Mouse (Mus musculus): ENCODE measurements around the gene Dnajb5. TPM values are rescaled to one million over a fixed set of nuclear protein-coding genes. Genes with fewer than 3 reads are reported as not detected.

The Dnajb5 gene
- polyA plus RNA-seq, 1 experiment from 2014 or later, result 8.9 TPM

DNA sequence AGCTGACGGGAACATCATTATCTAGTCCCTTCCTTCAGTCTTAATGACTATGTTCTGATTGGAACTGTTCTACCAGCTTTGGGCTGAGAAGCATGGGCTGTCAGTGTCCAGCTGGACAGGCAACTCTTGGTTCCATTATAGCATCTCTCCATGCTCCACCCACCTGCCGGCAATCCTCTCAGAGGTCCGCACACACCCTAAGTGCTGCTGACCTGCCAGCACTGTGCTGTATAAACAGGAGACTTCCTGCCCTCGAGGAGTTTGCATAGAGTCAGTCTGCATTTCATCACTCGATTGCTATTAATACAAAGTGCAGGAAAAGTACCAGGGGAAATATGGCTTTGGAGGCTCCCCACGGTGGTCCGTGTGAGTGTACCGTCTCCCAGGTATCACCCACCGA is 28.9 kb upstream of the Dnajb5 start:
- 0 out of 2 replicates have a peak, but pooled peaks cover 4% of the 10 kb centered on the region for H3K4me1 ChIP-seq
- ATAC-seq (ENCODE audit: low FRiP score, low read depth), result no peak
- no peak overlapping the region for H3K4me3 ChIP-seq
- H3K36me3 ChIP-seq, result no peaks in the 10 kb centered on the region
- H3K4me2 ChIP-seq (replicated peaks), result no peak overlapping the region
- peaks cover 80% of the 10 kb centered on the region for H3K27me3 ChIP-seq
- no peak overlapping the region for H3K27ac ChIP-seq
- no peak overlapping the region for H3K9ac ChIP-seq
- whole genome bisulfite sequencing, result 79% methylated on average over 9 of the region's 9 CpGs
- H3K9me3 ChIP-seq, result no peaks in the 10 kb centered on the region

DNA sequence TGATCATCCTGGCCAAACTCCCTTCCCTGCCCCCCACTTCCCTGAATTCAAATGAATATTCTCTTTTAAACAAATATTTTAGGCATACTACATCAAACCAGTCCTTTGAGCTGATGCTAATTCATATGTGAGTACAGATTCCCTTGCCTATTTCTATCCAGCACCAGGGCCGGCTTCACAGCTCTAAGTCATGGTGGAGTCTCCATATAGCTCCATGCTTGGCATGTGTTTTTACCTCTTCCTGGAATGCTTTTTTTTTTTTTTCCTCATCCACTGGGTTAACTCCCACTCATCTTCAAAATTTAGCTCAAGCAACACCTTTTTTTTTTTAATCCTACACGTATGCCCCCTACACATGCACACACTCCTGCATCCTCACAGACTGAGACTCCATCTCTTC is 28.1 kb upstream of the Dnajb5 start:
- H3K9ac ChIP-seq, result no peak overlapping the region
- no peaks in the 10 kb centered on the region for H3K9me3 ChIP-seq
- 0 out of 2 replicates have a peak, but pooled peaks cover 3% of the 10 kb centered on the region for H3K4me1 ChIP-seq
- no peak overlapping the region for H3K4me2 ChIP-seq (replicated peaks)
- H3K27ac ChIP-seq, result no peak overlapping the region
- peaks cover 77% of the 10 kb centered on the region for H3K27me3 ChIP-seq
- no peak for ATAC-seq (ENCODE audit: low FRiP score, low read depth)
- 89% methylated on average over 2 of the region's 2 CpGs for WGBS
- H3K4me3 ChIP-seq, result no peak overlapping the region
- H3K36me3 ChIP-seq, result no peaks in the 10 kb centered on the region

DNA sequence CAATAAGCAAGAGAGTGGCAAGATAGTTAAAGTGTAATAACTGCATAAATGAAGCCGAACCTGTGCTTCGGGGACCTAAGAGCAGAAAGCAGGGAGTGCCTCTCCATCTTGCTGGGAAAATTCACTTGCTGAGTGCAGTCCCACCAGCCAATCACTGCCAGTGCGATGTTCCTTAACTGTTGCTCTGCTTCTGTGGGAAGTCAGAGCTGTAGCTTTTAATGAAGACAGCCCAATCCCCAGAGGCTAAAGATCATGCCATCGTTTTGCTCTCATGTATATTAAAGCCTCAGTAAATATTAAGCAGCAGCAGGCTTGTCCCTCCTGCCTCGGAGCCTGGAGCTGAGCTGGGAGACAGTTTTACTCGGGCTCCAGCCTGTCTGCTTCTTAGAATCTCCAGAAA is 27.6 kb upstream of the Dnajb5 start:
- Histone ChIP-seq H3K9ac (no peak overlapping the region), H3K4me3 (no peak overlapping the region), H3K4me2 (replicated peaks) (no peak overlapping the region), H3K27ac (no peak overlapping the region), H3K27me3 (peaks cover 73% of the 10 kb centered on the region), H3K36me3 (no peaks in the 10 kb centered on the region), H3K4me1 (no peaks in the 10 kb centered on the region), H3K9me3 (no peaks in the 10 kb centered on the region)
- ATAC-seq (ENCODE audit: low FRiP score, low read depth), result no peak
- 67% methylated on average over 6 of the region's 6 CpGs for WGBS

DNA sequence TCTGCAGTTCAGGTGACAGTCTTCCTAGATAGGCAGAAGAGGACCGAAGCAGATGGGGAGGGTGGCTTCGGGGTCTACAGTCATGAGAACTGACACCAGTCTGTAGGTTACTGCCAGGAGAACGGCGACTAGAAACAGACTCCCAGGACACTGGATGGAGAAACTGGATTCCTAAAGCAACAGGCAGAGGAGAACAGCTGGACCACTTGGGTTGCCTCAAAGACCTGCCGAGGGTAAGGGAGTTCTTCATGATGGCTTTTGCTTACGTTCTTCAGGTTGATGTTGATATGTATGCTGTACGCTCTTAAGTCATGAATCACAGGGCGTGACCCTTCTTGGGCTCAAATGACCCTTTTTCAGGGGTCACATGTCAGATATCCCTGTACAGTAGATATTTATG is 27.2 kb upstream of the Dnajb5 start:
- H3K27ac ChIP-seq, result no peak overlapping the region
- no peak overlapping the region for H3K9ac ChIP-seq
- no peak for ATAC-seq (ENCODE audit: low FRiP score, low read depth)
- H3K27me3 ChIP-seq, result peaks cover 68% of the 10 kb centered on the region
- no peaks in the 10 kb centered on the region for H3K4me1 ChIP-seq
- H3K36me3 ChIP-seq, result no peaks in the 10 kb centered on the region
- no peak overlapping the region for H3K4me3 ChIP-seq
- 85% methylated on average over 8 of the region's 8 CpGs for WGBS
- no peaks in the 10 kb centered on the region for H3K9me3 ChIP-seq
- H3K4me2 ChIP-seq (replicated peaks), result no peak overlapping the region

GRCm38 (mm10) chr4:42924095-42924710 is 25.4 kb upstream of the Dnajb5 start:
- 79% methylated on average over 13 of the region's 13 CpGs for WGBS
- Histone ChIP-seq H3K4me1 (no peaks in the 10 kb centered on the region), H3K4me2 (replicated peaks) (no peak overlapping the region), H3K4me3 (no peak overlapping the region), H3K27ac (no peak overlapping the region), H3K27me3 (peaks cover 51% of the 10 kb centered on the region), H3K9ac (no peak overlapping the region), H3K36me3 (no peaks in the 10 kb centered on the region), H3K9me3 (no peaks in the 10 kb centered on the region)
- ATAC-seq (ENCODE audit: low FRiP score, low read depth), result no peak

DNA sequence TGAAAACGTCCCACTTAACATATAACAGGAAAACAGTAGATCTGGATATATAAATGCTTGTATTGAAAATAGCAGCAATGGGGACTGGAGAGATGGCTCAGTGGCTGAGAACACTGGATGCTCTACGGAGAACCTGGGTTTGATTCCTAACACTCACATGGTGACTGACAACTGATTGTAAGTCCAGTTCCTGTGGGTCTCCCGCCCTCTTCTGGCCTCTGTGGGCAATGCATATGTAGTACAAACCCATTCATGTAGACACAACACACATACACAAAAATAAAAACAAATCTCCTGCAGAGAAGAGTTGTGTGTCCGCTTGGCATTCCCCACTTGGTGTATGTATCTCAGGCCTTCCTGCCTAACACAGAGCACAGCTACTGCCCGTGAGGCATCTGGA is 21.4 kb upstream of the Dnajb5 start:
- Histone ChIP-seq H3K4me1 (no peaks in the 10 kb centered on the region), H3K4me3 (no peak overlapping the region), H3K36me3 (no peaks in the 10 kb centered on the region), H3K27ac (no peak overlapping the region), H3K9ac (no peak overlapping the region), H3K9me3 (no peaks in the 10 kb centered on the region), H3K4me2 (replicated peaks) (no peak overlapping the region), H3K27me3 (peaks cover 35% of the 10 kb centered on the region)
- ATAC-seq (ENCODE audit: low FRiP score, low read depth), result no peak
- 83% methylated on average over 5 of the region's 5 CpGs for WGBS

DNA sequence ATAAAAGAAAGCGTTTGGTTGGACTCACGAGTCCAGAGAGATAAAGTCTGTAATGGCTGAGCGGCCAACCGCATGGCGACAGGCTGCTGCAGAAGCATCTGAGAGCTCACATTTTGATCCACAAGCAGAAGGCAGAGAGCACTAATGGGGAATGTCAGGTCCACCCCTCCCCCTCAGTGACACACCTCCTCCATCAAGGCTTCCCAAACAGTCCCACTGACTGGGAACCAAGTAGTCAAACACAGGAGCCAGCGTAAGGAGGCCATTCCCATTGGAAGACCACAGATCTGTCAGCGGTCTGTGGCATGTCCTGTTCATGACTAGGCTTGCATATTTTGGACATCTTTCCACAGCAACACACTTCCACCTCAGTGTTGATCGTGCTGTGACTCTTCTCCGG is 20.7 kb upstream of the Dnajb5 start:
- Histone ChIP-seq H3K9me3 (no peaks in the 10 kb centered on the region), H3K27ac (no peak overlapping the region), H3K27me3 (peaks cover 38% of the 10 kb centered on the region), H3K4me1 (peaks cover 5% of the 10 kb centered on the region; the same call in 1 of the 2 replicates), H3K36me3 (no peaks in the 10 kb centered on the region), H3K9ac (no peak overlapping the region), H3K4me2 (replicated peaks) (no peak overlapping the region), H3K4me3 (no peak overlapping the region)
- 89% methylated on average over 9 of the region's 9 CpGs for WGBS
- ATAC-seq (ENCODE audit: low FRiP score, low read depth), result no peak

GRCm38 (mm10) chr4:42932229-42932969 is 17.2 kb upstream of the Dnajb5 start:
- no peak overlapping the region for H3K4me2 ChIP-seq (replicated peaks)
- no peaks in the 10 kb centered on the region for H3K36me3 ChIP-seq
- no peak overlapping the region for H3K9ac ChIP-seq
- no peak for ATAC-seq (ENCODE audit: low FRiP score, low read depth)
- no peak overlapping the region for H3K4me3 ChIP-seq
- WGBS, result 70% methylated on average over 8 of the region's 8 CpGs
- peaks cover 49% of the 10 kb centered on the region for H3K27me3 ChIP-seq
- H3K27ac ChIP-seq, result no peak overlapping the region
- no peaks in the 10 kb centered on the region for H3K9me3 ChIP-seq
- H3K4me1 ChIP-seq, result peaks cover 6% of the 10 kb centered on the region; the same call in 1 of the 2 replicates

- WGBS, result 14% methylated on average over 22 of the region's 22 CpGs
- peaks cover 6% of the 10 kb centered on the region; the same call in 1 of the 2 replicates for H3K4me1 ChIP-seq
- ATAC-seq (ENCODE audit: low FRiP score, low read depth), result peak; percentile 57; the same call in 1 of the 2 replicates
- H3K9me3 ChIP-seq, result no peaks in the 10 kb centered on the region
- no peaks in the 10 kb centered on the region for H3K36me3 ChIP-seq
- H3K4me2 ChIP-seq (replicated peaks), result peak overlapping the region; percentile 51
- peaks cover 61% of the 10 kb centered on the region for H3K27me3 ChIP-seq
- H3K9ac ChIP-seq, result no peak overlapping the region
- H3K4me3 ChIP-seq, result peak overlapping the region; percentile 15; the same call in 1 of the 2 replicates
- H3K27ac ChIP-seq, result no peak overlapping the region
These were observed 16.0 kb upstream of the Dnajb5 start for GRCm38 (mm10) chr4:42933630-42934029.

DNA sequence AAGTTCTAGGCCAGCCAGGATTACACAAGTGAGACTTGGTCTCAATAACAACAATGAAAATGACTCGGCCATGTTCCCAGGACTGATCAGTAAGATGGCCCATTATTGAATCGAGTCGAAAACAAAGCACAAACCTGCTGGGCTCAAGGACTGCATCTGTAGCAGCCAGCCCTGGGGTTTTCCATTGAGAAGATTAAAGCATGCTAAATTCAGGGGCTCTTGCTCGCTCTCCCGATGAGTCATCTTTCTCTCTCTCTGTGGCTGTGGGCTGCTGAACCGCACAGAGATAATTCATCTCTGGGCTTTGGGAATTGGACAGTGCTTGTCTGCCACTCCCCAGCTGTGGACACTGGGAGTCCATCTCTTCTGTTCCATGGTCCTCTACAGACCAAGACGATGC is 8.2 kb upstream of the Dnajb5 start:
- no peaks in the 10 kb centered on the region for H3K36me3 ChIP-seq

DNA sequence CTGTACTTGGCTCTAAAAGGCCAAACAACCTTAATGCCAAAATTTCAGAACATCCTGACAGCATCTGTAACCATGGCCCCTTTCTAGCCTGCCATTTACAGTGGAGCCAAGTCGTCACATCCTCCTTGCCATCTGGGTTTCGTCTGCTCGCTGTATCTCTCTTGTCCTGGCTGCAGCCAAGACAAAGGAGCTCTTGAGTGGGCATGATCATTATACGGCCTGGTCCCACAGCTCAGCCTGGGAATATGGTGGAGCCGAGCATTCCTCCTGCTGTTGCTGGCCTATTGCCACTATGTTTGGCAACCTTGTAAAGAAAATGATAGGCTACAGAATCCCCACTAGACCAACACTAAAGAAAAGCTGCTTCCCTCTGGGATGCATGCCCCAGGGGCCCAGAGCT is 6.3 kb upstream of the Dnajb5 start:
- Histone ChIP-seq H3K36me3 (no peaks in the 10 kb centered on the region), H3K9ac (no peak overlapping the region), H3K4me1 (no peaks in the 10 kb centered on the region), H3K9me3 (no peaks in the 10 kb centered on the region), H3K27me3 (peaks cover 38% of the 10 kb centered on the region), H3K4me2 (replicated peaks) (no peak overlapping the region), H3K27ac (no peak overlapping the region), H3K4me3 (no peak overlapping the region)
- ATAC-seq (ENCODE audit: low FRiP score, low read depth), result no peak
- 77% methylated on average over 5 of the region's 5 CpGs for WGBS

More for the DNA sequence above, 8.2 kb upstream of the Dnajb5 start:
- no peak overlapping the region for H3K4me3 ChIP-seq
- H3K27me3 ChIP-seq, result peaks cover 35% of the 10 kb centered on the region
- no peak overlapping the region for H3K9ac ChIP-seq
- no peaks in the 10 kb centered on the region for H3K4me1 ChIP-seq
- no peak overlapping the region for H3K4me2 ChIP-seq (replicated peaks)
- no peak for ATAC-seq (ENCODE audit: low FRiP score, low read depth)
- no peaks in the 10 kb centered on the region for H3K9me3 ChIP-seq
- WGBS, result 81% methylated on average over 7 of the region's 7 CpGs
- H3K27ac ChIP-seq, result no peak overlapping the region

DNA sequence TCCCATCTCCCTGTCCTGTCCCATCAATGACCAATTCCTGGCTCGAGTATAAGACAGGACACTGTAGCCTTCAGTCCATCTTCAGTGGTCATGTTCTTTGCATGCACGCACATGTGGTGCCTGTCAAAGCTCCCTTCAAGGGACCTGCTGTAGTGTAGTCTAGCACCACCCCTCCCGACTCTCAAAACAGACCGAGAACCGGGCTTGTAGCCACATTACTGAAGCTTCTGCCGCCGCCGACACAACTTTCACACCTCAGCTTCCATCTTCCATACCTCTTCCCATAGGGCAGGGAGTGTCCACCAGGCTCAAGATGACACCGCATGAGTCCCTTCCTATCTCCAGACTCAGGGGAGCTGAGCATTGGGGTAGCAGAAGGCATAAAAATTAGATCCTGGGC is 5.4 kb upstream of the Dnajb5 start:
- WGBS, result 87% methylated on average over 9 of the region's 9 CpGs
- ATAC-seq (ENCODE audit: low FRiP score, low read depth), result no peak

More for the DNA sequence above, 5.4 kb upstream of the Dnajb5 start:
- Histone ChIP-seq H3K9me3 (no peaks in the 10 kb centered on the region), H3K4me3 (no peak overlapping the region), H3K27me3 (peaks cover 33% of the 10 kb centered on the region), H3K9ac (no peak overlapping the region), H3K4me1 (peaks cover 4% of the 10 kb centered on the region), H3K4me2 (replicated peaks) (no peak overlapping the region), H3K36me3 (no peaks in the 10 kb centered on the region), H3K27ac (no peak overlapping the region)

Measured in limb, embryonic 13.5 days (tissue).